Mouse (Mus musculus) lung, embryonic 15.5 days (tissue): ENCODE data around the gene Kit. TPM values are rescaled to one million over a fixed set of nuclear protein-coding genes. Genes with fewer than 3 reads are reported as not detected.

Experiments used
- ATAC-seq: fragments of 200-750 bp; cut with Nextera tagmentation; 2 replicates; pipeline ENCODE4 v1.8.0; 2017; ENCODE audit warnings: moderate number of reproducible peaks, borderline replicate concordance; ENCODE audit not compliant: low FRiP score, low TSS enrichment; ENCODE audit errors: extremely low read depth
- H3K27ac ChIP-seq: fragments of 300-500 bp; sonication (generic); 2 replicates; pipeline ENCODE4 v1.5.1; 2015; ENCODE audit warnings: moderate library complexity, mild to moderate bottlenecking, inconsistent platforms
- H3K27me3 ChIP-seq: fragments of 300-500 bp; sonication (generic); 2 replicates; pipeline ENCODE4 v1.6.1; 2015; ENCODE audit warnings: inconsistent platforms
- H3K36me3 ChIP-seq: fragments of 300-500 bp; sonication (generic); 2 replicates; pipeline ENCODE4 v1.6.1; 2015; ENCODE audit warnings: inconsistent platforms
- H3K4me1 ChIP-seq: fragments of 300-500 bp; sonication (generic); 2 replicates; pipeline ENCODE4 v1.6.1; 2015; ENCODE audit warnings: inconsistent platforms
- H3K4me2 ChIP-seq: fragments of 300-500 bp; sonication (generic); 2 replicates; pipeline ENCODE4 v1.6.1; 2015; ENCODE audit warnings: inconsistent platforms, mild to moderate bottlenecking, moderate library complexity
- H3K4me3 ChIP-seq: fragments of 300-500 bp; sonication (generic); 2 replicates; pipeline ENCODE4 v1.5.1; 2015; ENCODE audit warnings: mild to moderate bottlenecking, inconsistent platforms
- H3K9ac ChIP-seq: fragments of 300-500 bp; sonication (generic); 2 replicates; pipeline ENCODE4 v1.6.1; 2015; ENCODE audit warnings: inconsistent platforms
- H3K9me3 ChIP-seq: fragments of 300-500 bp; sonication (generic); 2 replicates; pipeline ENCODE4 v1.6.1; 2016; ENCODE audit warnings: inconsistent platforms
- WGBS: fragments of 180-500 bp; shearing (Covaris S2); methylation state at CpG from one replicate; pipeline ENCODE4 v1.1.7; 2015; 5-methylcytosine and 5-hydroxymethylcytosine counted together
- polyA plus RNA-seq: library from polyadenylated mRNA; unstranded; fragments of >200 nt; fragmentation: Nextera tagmentation; extraction: Ambion mirVana; gene quantifications from 2 replicates; pipeline ENCODE4 v1.2.1, GENCODE M21; 2015

The Kit gene
- polyA plus RNA-seq, 1 experiment from 2014 or later: 43.7 TPM

DNA sequence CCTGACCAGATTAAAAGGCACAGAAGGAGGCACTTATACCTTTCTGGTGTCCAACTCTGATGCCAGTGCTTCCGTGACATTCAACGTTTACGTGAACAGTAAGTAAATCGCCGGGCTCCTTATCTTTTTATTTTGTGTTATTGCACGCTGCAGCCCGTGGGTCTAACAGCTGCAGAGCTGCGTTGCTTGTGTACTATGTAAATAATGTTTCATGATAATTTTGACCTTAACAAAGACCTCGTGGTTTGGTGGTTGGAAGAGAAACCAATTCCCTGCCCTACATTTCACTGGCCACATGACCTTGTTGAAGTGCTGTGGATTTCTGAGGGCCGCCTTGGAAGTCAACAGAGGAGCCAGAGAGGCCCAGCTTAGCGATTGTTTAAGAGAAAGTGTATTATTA, 48.3 kb downstream of the Kit start:
- Histone ChIP-seq H3K4me2 (no peak overlapping the region), H3K9ac (no peak overlapping the region), H3K27me3 (no peaks in the 10 kb centered on the region), H3K9me3 (no peaks in the 10 kb centered on the region), H3K36me3 (no peaks in the 10 kb centered on the region), H3K4me3 (no peak overlapping the region), H3K27ac (no peak overlapping the region), H3K4me1 (no peaks in the 10 kb centered on the region)
- no peak for ATAC-seq
- 33% methylated on average over 11 of the region's 11 CpGs for WGBS

DNA sequence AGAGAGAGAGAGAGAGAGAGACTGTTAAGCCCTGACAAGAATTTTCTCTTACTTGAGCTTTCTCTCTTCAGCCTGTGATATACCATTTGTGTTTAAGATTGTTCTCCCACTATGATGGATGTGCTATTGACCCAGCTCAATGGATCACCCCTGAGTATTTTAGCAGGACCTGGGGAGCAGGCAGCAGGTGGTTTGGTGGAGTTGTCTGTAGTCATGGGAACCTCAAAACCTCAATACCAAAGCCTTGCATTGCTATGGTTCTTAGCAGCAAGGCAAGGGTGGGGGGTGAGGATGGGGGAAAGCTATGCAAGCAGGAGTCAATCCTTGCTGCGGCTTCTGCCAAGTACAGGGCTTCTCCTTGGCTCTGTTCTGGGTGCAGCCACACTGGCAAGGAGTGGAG, 48.8 kb downstream of the Kit start:
- ATAC-seq: no peak
- Histone ChIP-seq H3K4me1 (no peaks in the 10 kb centered on the region), H3K9me3 (no peaks in the 10 kb centered on the region), H3K9ac (no peak overlapping the region), H3K4me2 (no peak overlapping the region), H3K27me3 (no peaks in the 10 kb centered on the region), H3K36me3 (no peaks in the 10 kb centered on the region), H3K27ac (no peak overlapping the region), H3K4me3 (no peak overlapping the region)
- 74% methylated on average over 1 of the region's 1 CpGs for WGBS

GRCm38 (mm10) chr5:75623993-75624706, 49.4 kb downstream of the Kit start:
- Histone ChIP-seq H3K9me3 (no peaks in the 10 kb centered on the region), H3K4me3 (no peak overlapping the region), H3K27me3 (no peaks in the 10 kb centered on the region), H3K4me1 (no peaks in the 10 kb centered on the region), H3K9ac (no peak overlapping the region), H3K27ac (no peak overlapping the region), H3K4me2 (no peak overlapping the region), H3K36me3 (no peaks in the 10 kb centered on the region)
- no peak for ATAC-seq
- WGBS: 83% methylated on average over 20 of the region's 20 CpGs

- Histone ChIP-seq H3K4me1 (no peaks in the 10 kb centered on the region), H3K27me3 (no peaks in the 10 kb centered on the region), H3K4me2 (no peak overlapping the region), H3K27ac (no peak overlapping the region), H3K9me3 (no peaks in the 10 kb centered on the region), H3K4me3 (no peak overlapping the region), H3K36me3 (no peaks in the 10 kb centered on the region), H3K9ac (no peak overlapping the region)
- ATAC-seq: no peak
Measured at GRCm38 (mm10) chr5:75625059-75625458, 50.3 kb downstream of the Kit start.

- Histone ChIP-seq H3K4me2 (no peak overlapping the region), H3K9me3 (no peaks in the 10 kb centered on the region), H3K36me3 (no peaks in the 10 kb centered on the region), H3K4me3 (no peak overlapping the region), H3K4me1 (no peaks in the 10 kb centered on the region), H3K27me3 (no peaks in the 10 kb centered on the region), H3K27ac (no peak overlapping the region), H3K9ac (no peak overlapping the region)
- ATAC-seq: no peak
- WGBS: 59% methylated on average over 8 of the region's 8 CpGs
Measured at GRCm38 (mm10) chr5:75626284-75626683, 51.6 kb downstream of the Kit start.

GRCm38 (mm10) chr5:75626703-75627102, 52.0 kb downstream of the Kit start:
- no peak for ATAC-seq
- WGBS: 76% methylated on average over 6 of the region's 6 CpGs

DNA sequence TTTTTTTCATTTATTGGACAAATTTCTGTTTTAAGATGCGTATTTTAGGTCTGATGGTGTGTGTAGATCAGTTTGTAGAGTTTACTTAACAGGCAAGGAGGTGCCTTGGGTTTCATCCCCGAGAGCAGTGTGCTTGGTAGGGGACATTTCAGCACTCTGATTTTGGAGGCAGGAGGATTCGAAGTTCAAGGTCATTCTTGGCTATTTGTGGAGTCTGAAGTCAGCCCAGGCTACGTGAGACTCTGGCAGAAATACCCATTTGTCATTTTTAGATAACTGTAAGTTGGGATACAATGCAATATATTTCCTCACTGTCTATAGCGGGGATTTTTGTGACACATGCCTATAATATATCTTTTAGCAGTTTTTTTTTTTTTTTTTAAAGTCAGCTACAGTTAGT, 57.5 kb downstream of the Kit start:
- Histone ChIP-seq H3K4me2 (no peak overlapping the region), H3K9ac (no peak overlapping the region), H3K27ac (no peak overlapping the region), H3K36me3 (no peaks in the 10 kb centered on the region), H3K9me3 (no peaks in the 10 kb centered on the region), H3K27me3 (no peaks in the 10 kb centered on the region), H3K4me3 (no peak overlapping the region), H3K4me1 (no peaks in the 10 kb centered on the region)
- 72% methylated on average over 5 of the region's 5 CpGs for WGBS
- ATAC-seq: no peak

More at GRCm38 (mm10) chr5:75626703-75627102, 52.0 kb downstream of the Kit start:
- Histone ChIP-seq H3K27ac (no peak overlapping the region), H3K4me2 (no peak overlapping the region), H3K27me3 (no peaks in the 10 kb centered on the region), H3K9ac (no peak overlapping the region), H3K36me3 (no peaks in the 10 kb centered on the region), H3K9me3 (no peaks in the 10 kb centered on the region), H3K4me3 (no peak overlapping the region), H3K4me1 (no peaks in the 10 kb centered on the region)

DNA sequence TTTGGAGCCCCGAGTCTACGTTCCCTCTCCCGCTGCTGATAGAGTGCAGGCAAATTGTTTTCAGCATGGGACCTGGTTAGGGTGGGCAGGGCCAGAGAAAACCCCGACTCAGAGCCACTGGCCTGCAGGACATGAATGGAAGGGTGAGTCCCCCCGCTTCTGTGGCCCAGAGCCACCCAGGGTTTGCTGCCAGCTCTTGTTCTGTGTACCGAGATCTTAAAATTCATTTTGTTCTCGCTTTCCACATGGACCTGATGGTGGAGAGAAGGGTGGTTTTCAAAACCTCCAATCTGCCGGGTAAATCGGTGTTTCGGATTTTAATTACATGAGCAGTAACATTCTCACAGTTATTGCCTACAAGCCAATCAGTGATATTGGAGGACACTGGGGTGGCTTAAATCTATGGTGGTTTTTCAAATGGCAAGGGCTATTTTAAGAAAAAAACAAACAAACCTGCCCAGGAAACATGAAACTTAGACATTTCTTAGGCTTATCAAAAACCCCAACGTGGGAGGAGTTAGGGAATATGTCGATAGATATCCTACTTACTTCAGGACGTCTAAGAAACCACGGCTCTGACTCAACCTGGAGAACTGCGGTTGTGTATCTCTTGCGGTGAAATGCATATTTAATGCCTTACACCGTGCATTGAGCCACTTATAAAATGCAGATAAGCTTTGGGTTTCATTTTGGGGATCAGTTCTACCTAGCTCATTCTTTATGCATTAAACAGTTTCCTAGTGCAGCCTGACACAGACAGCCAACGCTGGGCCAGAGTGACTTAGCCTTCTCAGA, 58.3 kb downstream of the Kit start:
- 83% methylated on average over 18 of the region's 18 CpGs for whole genome bisulfite sequencing
- Histone ChIP-seq H3K27ac (no peak overlapping the region), H3K36me3 (no peaks in the 10 kb centered on the region), H3K9me3 (no peaks in the 10 kb centered on the region), H3K4me1 (no peaks in the 10 kb centered on the region), H3K4me3 (no peak overlapping the region), H3K9ac (no peak overlapping the region), H3K27me3 (no peaks in the 10 kb centered on the region), H3K4me2 (no peak overlapping the region)
- ATAC-seq: no peak

GRCm38 (mm10) chr5:75635385-75635784, 60.7 kb downstream of the Kit start:
- H3K36me3 ChIP-seq: no peaks in the 10 kb centered on the region
- no peaks in the 10 kb centered on the region for H3K9me3 ChIP-seq
- H3K27me3 ChIP-seq: no peaks in the 10 kb centered on the region
- WGBS: 85% methylated on average over 12 of the region's 12 CpGs
- no peak overlapping the region for H3K4me3 ChIP-seq
- H3K4me1 ChIP-seq: no peaks in the 10 kb centered on the region
- no peak overlapping the region for H3K9ac ChIP-seq
- no peak for ATAC-seq
- no peak overlapping the region for H3K27ac ChIP-seq
- no peak overlapping the region for H3K4me2 ChIP-seq

DNA sequence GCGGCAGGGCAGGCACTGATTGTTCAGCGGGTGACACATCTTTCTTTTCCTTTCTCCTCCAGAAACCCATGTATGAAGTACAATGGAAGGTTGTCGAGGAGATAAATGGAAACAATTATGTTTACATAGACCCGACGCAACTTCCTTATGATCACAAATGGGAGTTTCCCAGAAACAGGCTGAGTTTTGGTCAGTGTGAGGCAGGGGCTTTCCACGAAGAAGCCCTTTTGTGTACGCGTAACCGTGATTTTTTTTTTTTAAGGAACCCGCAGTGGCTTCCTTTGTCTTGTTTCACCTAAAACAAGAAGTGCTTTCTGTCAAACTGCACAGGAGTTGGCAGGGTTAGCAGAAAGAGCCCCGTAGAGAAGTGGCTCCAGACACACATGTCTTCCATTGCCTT, 65.9 kb downstream of the Kit start:
- no peaks in the 10 kb centered on the region for H3K36me3 ChIP-seq
- no peaks in the 10 kb centered on the region for H3K4me1 ChIP-seq
- 57% methylated on average over 11 of the region's 11 CpGs for WGBS
- H3K4me3 ChIP-seq: no peak overlapping the region
- ATAC-seq: no peak
- no peak overlapping the region for H3K27ac ChIP-seq
- no peak overlapping the region for H3K4me2 ChIP-seq
- no peaks in the 10 kb centered on the region for H3K27me3 ChIP-seq
- H3K9me3 ChIP-seq: no peaks in the 10 kb centered on the region
- no peak overlapping the region for H3K9ac ChIP-seq

GRCm38 (mm10) chr5:75647046-75647445, 72.3 kb downstream of the Kit start:
- ATAC-seq: no peak
- 85% methylated on average over 5 of the region's 5 CpGs for WGBS
- H3K4me1 ChIP-seq: no peaks in the 10 kb centered on the region
- H3K36me3 ChIP-seq: no peaks in the 10 kb centered on the region
- no peak overlapping the region for H3K4me2 ChIP-seq
- no peaks in the 10 kb centered on the region for H3K27me3 ChIP-seq
- no peaks in the 10 kb centered on the region for H3K9me3 ChIP-seq
- no peak overlapping the region for H3K9ac ChIP-seq
- no peak overlapping the region for H3K4me3 ChIP-seq
- H3K27ac ChIP-seq: no peak overlapping the region

GRCm38 (mm10) chr5:75650566-75650965, 75.8 kb downstream of the Kit start:
- Histone ChIP-seq H3K4me3 (no peak overlapping the region), H3K4me1 (no peaks in the 10 kb centered on the region), H3K36me3 (no peaks in the 10 kb centered on the region), H3K4me2 (no peak overlapping the region), H3K27me3 (no peaks in the 10 kb centered on the region), H3K9ac (no peak overlapping the region), H3K9me3 (no peaks in the 10 kb centered on the region), H3K27ac (no peak overlapping the region)
- 60% methylated on average over 8 of the region's 8 CpGs for WGBS
- ATAC-seq: no peak
